Mouse (Mus musculus) liver, postnatal 0 days (tissue): ENCODE results near the gene Gpr176.

ENCODE experiments used
- CTCF ChIP-seq: sonication (generic); IDR thresholded peaks from 2 replicates; pipeline ENCODE4 v1.5.1; 2016; ENCODE audit warnings: antibody characterized with exemption, low read depth
- EP300 ChIP-seq: IDR thresholded peaks from 2 replicates; pipeline ENCODE4 v1.6.1; 2016; ENCODE audit warnings: antibody characterized with exemption, low read depth, mild to moderate bottlenecking

- TF ChIP-seq CTCF = peak; percentile 59
- no peak for TF ChIP-seq EP300
Measured at GRCm38 (mm10) chr2:118336084-118336483, 37.1 kb downstream of the Gpr176 start.
